Mouse (Mus musculus) CH12.LX (cell line): ENCODE measurements around the gene Brap.

Experiments
- CTCF ChIP-seq, 2 experiments: IDR thresholded peaks in 1 of 2; conservative IDR thresholded peaks in 1 of 2; 2 replicates each; pipeline ENCODE4 v1.5.1; 2011 to 2012; ENCODE audit warnings: low read depth in 2 of 2, low read length in 2 of 2, improper control_type of control experiment in 1 of 2, inconsistent platforms in 1 of 2, mild to moderate bottlenecking in 1 of 2, moderate library complexity in 1 of 2
- MAFK ChIP-seq: IDR thresholded peaks from 2 replicates; pipeline ENCODE4 v1.6.1; 2011; ENCODE audit warnings: low read length, improper control_type of control experiment; ENCODE audit not compliant: insufficient replicate concordance

DNA sequence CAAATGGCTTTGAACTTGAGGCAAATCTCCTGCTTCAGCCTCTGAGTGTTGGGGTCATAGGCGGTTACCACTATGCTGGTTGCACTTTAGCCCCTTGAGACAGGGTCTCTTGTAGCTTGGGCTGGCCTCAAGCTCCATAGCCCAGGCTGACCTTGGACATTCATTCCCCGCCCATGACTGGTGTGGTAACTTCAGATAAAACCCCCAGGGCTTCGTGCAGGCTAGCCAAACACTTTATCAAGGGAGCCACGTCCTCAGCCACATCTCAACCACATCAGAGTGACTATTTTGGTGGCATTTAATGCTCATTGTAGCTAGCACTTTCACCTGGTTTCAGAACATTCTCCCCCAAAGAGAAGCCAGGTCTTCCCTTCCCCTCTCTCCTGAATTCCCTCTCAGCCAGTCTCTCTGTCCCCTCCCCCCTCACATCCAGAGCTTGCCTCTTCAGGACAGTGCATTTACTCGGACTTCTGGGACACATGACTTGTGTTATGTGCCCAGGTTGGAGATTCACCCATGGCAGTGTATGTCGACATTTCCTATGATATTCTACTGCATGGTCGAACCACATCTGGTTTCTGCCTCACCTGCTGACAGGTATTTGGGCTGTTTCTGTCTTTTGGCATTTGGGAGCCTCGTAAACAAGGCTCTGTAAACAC, 40.9 kb downstream of the Brap start:
- TF ChIP-seq CTCF (conservative IDR thresholded peaks at IDR 0.05 in 1 of 2, IDR thresholded peaks at IDR 0.05 in 1 of 2; ENCODE audit: low read depth in 2 of 2, low read length in 2 of 2) (no peak), MAFK (no peak)
